Mouse (Mus musculus) kidney, adult 2 months (tissue): Measurements from ENCODE around the gene Ncbp2. TPM values are rescaled to one million over a fixed set of nuclear protein-coding genes. Genes with fewer than 3 reads are reported as not detected.
A peak's percentile ranks its signal among the peaks of the same experiment; 100 is the strongest.

Source experiments
- DNase-seq: peaks from one replicate; pipeline ENCODE4 v3.0.0; 2021
- H3K27ac ChIP-seq: fragments of 200-500 bp; 2 replicates; pipeline ENCODE4 v1.5.1; 2012; ENCODE audit warnings: low read depth, low read length, control low read depth, inconsistent platforms; ENCODE audit not compliant: insufficient read depth
- H3K27me3 ChIP-seq: fragments of 200-500 bp; replicated peaks from 2 replicates; pipeline ENCODE4 v1.6.1; 2012; ENCODE audit warnings: mild to moderate bottlenecking, moderate library complexity, low read length, inconsistent platforms; ENCODE audit not compliant: control insufficient read depth, insufficient read depth
- H3K36me3 ChIP-seq: fragments of 200-500 bp; 2 replicates; pipeline ENCODE4 v1.6.1; 2012; ENCODE audit warnings: mild to moderate bottlenecking, moderate library complexity, low read length, inconsistent platforms; ENCODE audit not compliant: control insufficient read depth, insufficient read depth
- H3K4me1 ChIP-seq: fragments of 200-500 bp; 2 replicates; pipeline ENCODE4 v1.6.1; 2011; ENCODE audit warnings: low read length; ENCODE audit not compliant: control insufficient read depth, insufficient read depth
- H3K4me3 ChIP-seq: fragments of 200-500 bp; 2 replicates; pipeline ENCODE4 v1.5.1; 2011; ENCODE audit warnings: mild to moderate bottlenecking, low read depth, low read length, control low read depth; ENCODE audit not compliant: insufficient read depth
- CTCF ChIP-seq: fragments of 200-500 bp; conservative IDR thresholded peaks from 2 replicates; pipeline ENCODE4 v1.5.1; 2011; ENCODE audit warnings: low read depth, mild to moderate bottlenecking, control low read depth, low read length, moderate library complexity, mixed read lengths; ENCODE audit not compliant: insufficient read depth, insufficient read length
- POLR2A ChIP-seq: fragments of 200-500 bp; IDR thresholded peaks from one replicate; pipeline ENCODE4 v1.6.1; 2011; ENCODE audit warnings: low read depth, low read length, control low read depth
- WGBS: fragments of 180-500 bp; shearing (Covaris S2); methylation state at CpG from one replicate; pipeline ENCODE4 v1.1.7; 2018; 5-methylcytosine and 5-hydroxymethylcytosine counted together
- polyA plus RNA-seq: library from polyadenylated mRNA; depleted of rRNA; stranded (reverse); fragments of >200 nt; gene quantifications from 2 replicates; pipeline ENCODE4 v1.2.3, GENCODE M21; 2012

Gene Ncbp2
- polyA plus RNA-seq, 1 experiment, result 28.9 TPM

GRCm38 (mm10) chr16:31947333-31947732 lies 980 bp upstream of the Ncbp2 start:
- no peak for TF ChIP-seq POLR2A
- no peak for TF ChIP-seq CTCF
- DNase-seq, result no peak
- peaks cover 2% of the 10 kb centered on the region; the same call in 1 of the 2 replicates for H3K4me1 ChIP-seq
- no peaks in the 10 kb centered on the region for H3K27me3 ChIP-seq
- peak overlapping the region; percentile 96 for H3K4me3 ChIP-seq
- H3K27ac ChIP-seq, result no peak overlapping the region
- H3K36me3 ChIP-seq, result no peaks in the 10 kb centered on the region
- WGBS, result 21% methylated on average over 8 of the region's 8 CpGs

- H3K36me3 ChIP-seq, result no peaks in the 10 kb centered on the region
- H3K27ac ChIP-seq, result peak overlapping the region; percentile 91
- DNase-seq, result no peak
- under 1% methylated on average over 38 of the region's 38 CpGs for WGBS
- H3K4me3 ChIP-seq, result peak overlapping the region; percentile 96
- TF ChIP-seq POLR2A, result no peak
- TF ChIP-seq CTCF, result no peak
- no peaks in the 10 kb centered on the region for H3K27me3 ChIP-seq
- peaks cover 2% of the 10 kb centered on the region; the same call in 1 of the 2 replicates for H3K4me1 ChIP-seq
Measured at GRCm38 (mm10) chr16:31947901-31948316, 404 bp upstream of the Ncbp2 start.

GRCm38 (mm10) chr16:31963224-31963623 lies 14.9 kb downstream of the Ncbp2 start:
- no peak overlapping the region for H3K27ac ChIP-seq
- 91% methylated on average over 7 of the region's 7 CpGs for WGBS

GRCm38 (mm10) chr16:31975258-31975657 lies 26.9 kb downstream of the Ncbp2 start:
- TF ChIP-seq POLR2A (no peak), CTCF (no peak)
- Histone ChIP-seq H3K36me3 (peaks cover 2% of the 10 kb centered on the region), H3K27ac (no peak overlapping the region), H3K27me3 (no peaks in the 10 kb centered on the region), H3K4me3 (no peak overlapping the region), H3K4me1 (no peaks in the 10 kb centered on the region)
- WGBS, result 87% methylated on average over 4 of the region's 4 CpGs
- no peak for DNase-seq

More at GRCm38 (mm10) chr16:31963224-31963623, 14.9 kb downstream of the Ncbp2 start:
- no peak for DNase-seq
- H3K4me3 ChIP-seq, result no peak overlapping the region
- H3K27me3 ChIP-seq, result no peaks in the 10 kb centered on the region
- H3K36me3 ChIP-seq, result peaks cover 1% of the 10 kb centered on the region
- no peak for TF ChIP-seq POLR2A
- no peak for TF ChIP-seq CTCF
- H3K4me1 ChIP-seq, result no peaks in the 10 kb centered on the region

GRCm38 (mm10) chr16:31979501-31979900 lies 31.2 kb downstream of the Ncbp2 start:
- H3K36me3 ChIP-seq, result peaks cover 4% of the 10 kb centered on the region
- H3K27ac ChIP-seq, result no peak overlapping the region
- no peak for TF ChIP-seq POLR2A
- no peak for TF ChIP-seq CTCF
- no peak overlapping the region for H3K4me3 ChIP-seq
- DNase-seq, result no peak
- H3K27me3 ChIP-seq, result no peaks in the 10 kb centered on the region
- 90% methylated on average over 3 of the region's 3 CpGs for WGBS
- no peaks in the 10 kb centered on the region for H3K4me1 ChIP-seq

- 84% methylated on average over 5 of the region's 5 CpGs for WGBS
- peaks cover 4% of the 10 kb centered on the region for H3K36me3 ChIP-seq
Measured at GRCm38 (mm10) chr16:31980946-31981345, 32.6 kb downstream of the Ncbp2 start.

GRCm38 (mm10) chr16:31992039-31992438 lies 43.7 kb downstream of the Ncbp2 start:
- Histone ChIP-seq H3K36me3 (peaks cover 1% of the 10 kb centered on the region; the same call in 1 of the 2 replicates), H3K27me3 (no peaks in the 10 kb centered on the region), H3K4me3 (no peak overlapping the region), H3K27ac (no peak overlapping the region), H3K4me1 (peaks cover 6% of the 10 kb centered on the region)
- DNase-seq, result no peak
- no peak for TF ChIP-seq POLR2A
- TF ChIP-seq CTCF, result peak; percentile 24; the same call in 1 of the 2 replicates
- 69% methylated on average over 1 of the region's 1 CpGs for WGBS

More at GRCm38 (mm10) chr16:31980946-31981345, 32.6 kb downstream of the Ncbp2 start:
- DNase-seq, result no peak
- H3K27ac ChIP-seq, result no peak overlapping the region
- no peaks in the 10 kb centered on the region for H3K4me1 ChIP-seq
- TF ChIP-seq CTCF (no peak), POLR2A (no peak)
- H3K4me3 ChIP-seq, result no peak overlapping the region
- H3K27me3 ChIP-seq, result no peaks in the 10 kb centered on the region
